Mouse (Mus musculus): Measurements from ENCODE around the gene Rusc1.

- TF ChIP-seq CTCF (IDR thresholded peaks at IDR 0.05; ENCODE audit: borderline replicate concordance, insufficient read depth, low read depth, low read length) (no peak), POLR2A (IDR thresholded peaks at IDR 0.05; ENCODE audit: borderline replicate concordance, insufficient read depth, low read length) (no peak)
Observed at GRCm38 (mm10) chr3:89084133-89084532, 9.0 kb downstream of the Rusc1 start.
